Mouse (Mus musculus): ENCODE measurements around the gene Igfbp1. TPM values are rescaled to one million over a fixed set of nuclear protein-coding genes. Genes with fewer than 3 reads are reported as not detected.
A peak's percentile ranks its signal among the peaks of the same experiment; 100 is the strongest.

Igfbp1 gene
- polyA plus RNA-seq, 1 experiment, result 1.1 TPM

GRCm38 (mm10) chr11:7195312-7195685 lies 2.3 kb upstream of the Igfbp1 start:
- no peak for DNase-seq
- TF ChIP-seq CTCF (IDR thresholded peaks at IDR 0.05; ENCODE audit: borderline replicate concordance, insufficient read depth, low read depth, low read length) (no peak), POLR2A (IDR thresholded peaks at IDR 0.05; ENCODE audit: borderline replicate concordance, insufficient read depth, low read length) (no peak)
- 69% methylated on average over 4 of the region's 4 CpGs for WGBS
- Histone ChIP-seq H3K27me3 (ENCODE audit: control insufficient read depth, insufficient read depth, low read length) (no peaks in the 10 kb centered on the region), H3K4me1 (ENCODE audit: control insufficient read depth, insufficient read depth, low read length) (no peaks in the 10 kb centered on the region; the same call in 1 of the 2 replicates), H3K27ac (ENCODE audit: insufficient read depth, low read length) (no peak overlapping the region), H3K4me3 (replicated peaks; ENCODE audit: insufficient read depth, low read depth, low read length) (no peak overlapping the region)

GRCm38 (mm10) chr11:7198006-7198405 lies 424 bp downstream of the Igfbp1 start:
- H3K4me3 ChIP-seq (replicated peaks; ENCODE audit: insufficient read depth, low read depth, low read length), result no peak overlapping the region
- no peaks in the 10 kb centered on the region for H3K27me3 ChIP-seq (ENCODE audit: control insufficient read depth, insufficient read depth, low read length)
- peak in 1 of 2 experiments; percentile 4 for DNase-seq
- TF ChIP-seq POLR2A (IDR thresholded peaks at IDR 0.05; ENCODE audit: borderline replicate concordance, insufficient read depth, low read length) (no peak), CTCF (IDR thresholded peaks at IDR 0.05; ENCODE audit: borderline replicate concordance, insufficient read depth, low read depth, low read length) (no peak)
- WGBS, result 78% methylated on average over 19 of the region's 19 CpGs
- H3K4me1 ChIP-seq (ENCODE audit: control insufficient read depth, insufficient read depth, low read length), result no peaks in the 10 kb centered on the region; the same call in 1 of the 2 replicates
- H3K27ac ChIP-seq (ENCODE audit: insufficient read depth, low read length), result no peak overlapping the region

GRCm38 (mm10) chr11:7198481-7199256 lies 1.1 kb downstream of the Igfbp1 start:
- peak in 1 of 2 experiments; percentile 2 for DNase-seq
- Histone ChIP-seq H3K4me1 (ENCODE audit: control insufficient read depth, insufficient read depth, low read length) (no peaks in the 10 kb centered on the region; the same call in 1 of the 2 replicates), H3K27ac (ENCODE audit: insufficient read depth, low read length) (no peak overlapping the region), H3K4me3 (replicated peaks; ENCODE audit: insufficient read depth, low read depth, low read length) (no peak overlapping the region), H3K27me3 (ENCODE audit: control insufficient read depth, insufficient read depth, low read length) (no peaks in the 10 kb centered on the region)
- 85% methylated on average over 10 of the region's 10 CpGs for WGBS
- TF ChIP-seq POLR2A (IDR thresholded peaks at IDR 0.05; ENCODE audit: borderline replicate concordance, insufficient read depth, low read length), result no peak
- TF ChIP-seq CTCF (IDR thresholded peaks at IDR 0.05; ENCODE audit: borderline replicate concordance, insufficient read depth, low read depth, low read length), result no peak

GRCm38 (mm10) chr11:7199736-7200392 lies 2.3 kb downstream of the Igfbp1 start:
- H3K4me3 ChIP-seq (replicated peaks; ENCODE audit: insufficient read depth, low read depth, low read length), result no peak overlapping the region
- H3K27ac ChIP-seq (ENCODE audit: insufficient read depth, low read length), result no peak overlapping the region
- TF ChIP-seq POLR2A (IDR thresholded peaks at IDR 0.05; ENCODE audit: borderline replicate concordance, insufficient read depth, low read length), result no peak
- peak; percentile 42; the same call in 1 of the 2 replicates for TF ChIP-seq CTCF (IDR thresholded peaks at IDR 0.05; ENCODE audit: borderline replicate concordance, insufficient read depth, low read depth, low read length)
- H3K27me3 ChIP-seq (ENCODE audit: control insufficient read depth, insufficient read depth, low read length), result no peaks in the 10 kb centered on the region
- WGBS, result 50% methylated on average over 14 of the region's 14 CpGs
- H3K4me1 ChIP-seq (ENCODE audit: control insufficient read depth, insufficient read depth, low read length), result no peaks in the 10 kb centered on the region; the same call in 1 of the 2 replicates
- DNase-seq, result peak in 1 of 2 experiments; percentile 49

GRCm38 (mm10) chr11:7200393-7200783 lies 2.8 kb downstream of the Igfbp1 start:
- Histone ChIP-seq H3K27ac (ENCODE audit: insufficient read depth, low read length) (no peak overlapping the region), H3K4me1 (ENCODE audit: control insufficient read depth, insufficient read depth, low read length) (no peaks in the 10 kb centered on the region; the same call in 1 of the 2 replicates), H3K4me3 (replicated peaks; ENCODE audit: insufficient read depth, low read depth, low read length) (no peak overlapping the region), H3K27me3 (ENCODE audit: control insufficient read depth, insufficient read depth, low read length) (no peaks in the 10 kb centered on the region)
- WGBS, result 87% methylated on average over 9 of the region's 9 CpGs
- TF ChIP-seq POLR2A (IDR thresholded peaks at IDR 0.05; ENCODE audit: borderline replicate concordance, insufficient read depth, low read length) (no peak), CTCF (IDR thresholded peaks at IDR 0.05; ENCODE audit: borderline replicate concordance, insufficient read depth, low read depth, low read length) (no peak)
- no peak for DNase-seq

- no peaks in the 10 kb centered on the region; the same call in 1 of the 2 replicates for H3K4me1 ChIP-seq (ENCODE audit: control insufficient read depth, insufficient read depth, low read length)
- H3K27me3 ChIP-seq (ENCODE audit: control insufficient read depth, insufficient read depth, low read length), result no peaks in the 10 kb centered on the region
- H3K27ac ChIP-seq (ENCODE audit: insufficient read depth, low read length), result no peak overlapping the region
- TF ChIP-seq POLR2A (IDR thresholded peaks at IDR 0.05; ENCODE audit: borderline replicate concordance, insufficient read depth, low read length) (no peak), CTCF (IDR thresholded peaks at IDR 0.05; ENCODE audit: borderline replicate concordance, insufficient read depth, low read depth, low read length) (no peak)
- DNase-seq, result no peak
- WGBS, result 87% methylated on average over 7 of the region's 7 CpGs
- no peak overlapping the region for H3K4me3 ChIP-seq (replicated peaks; ENCODE audit: insufficient read depth, low read depth, low read length)
Measured at GRCm38 (mm10) chr11:7202206-7202605, 4.6 kb downstream of the Igfbp1 start.

- WGBS, result 93% methylated on average over 9 of the region's 9 CpGs
- Histone ChIP-seq H3K4me3 (replicated peaks; ENCODE audit: insufficient read depth, low read depth, low read length) (no peak overlapping the region), H3K27ac (ENCODE audit: insufficient read depth, low read length) (no peak overlapping the region), H3K27me3 (ENCODE audit: control insufficient read depth, insufficient read depth, low read length) (no peaks in the 10 kb centered on the region), H3K4me1 (ENCODE audit: control insufficient read depth, insufficient read depth, low read length) (no peaks in the 10 kb centered on the region)
- no peak for DNase-seq
- TF ChIP-seq CTCF (IDR thresholded peaks at IDR 0.05; ENCODE audit: borderline replicate concordance, insufficient read depth, low read depth, low read length) (no peak), POLR2A (IDR thresholded peaks at IDR 0.05; ENCODE audit: borderline replicate concordance, insufficient read depth, low read length) (no peak)
Measured at GRCm38 (mm10) chr11:7203846-7204245, 6.3 kb downstream of the Igfbp1 start.
